In the genomic region with DNA sequence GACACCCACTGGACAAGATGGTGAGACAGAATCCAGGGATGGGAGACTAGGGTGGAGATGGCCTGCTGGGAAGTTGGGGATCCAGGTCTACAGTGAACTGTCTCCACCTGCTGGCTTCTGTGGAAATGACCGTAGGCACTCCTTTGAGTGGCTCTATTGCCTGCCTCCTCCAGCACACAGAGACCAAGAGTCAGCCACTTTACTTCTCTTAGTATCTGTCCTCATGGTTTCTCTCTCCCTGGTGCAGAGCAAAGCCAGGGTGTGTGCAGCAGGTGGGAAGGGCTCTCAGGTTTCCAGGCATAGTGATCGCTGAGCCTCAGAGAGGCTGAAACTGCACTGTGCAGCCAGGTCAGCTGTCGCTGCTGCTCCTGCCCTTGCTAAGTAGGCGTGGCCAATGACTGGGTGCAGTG, we compare ENCODE assay signal across 10 mouse cellular contexts. TPM values are rescaled to one million over a fixed set of nuclear protein-coding genes. Genes with fewer than 3 reads are reported as not detected.
DNase-seq lines count a peak whose midpoint lies in the region; ATAC-seq and TF ChIP-seq lines count a peak whose summit lies in the region.
"Had no signal": no experiment of that assay in that cellular context is flagged by ENCODE, and none has a peak within 500 bp of the region (broad histone marks: within the 10 kb centered on the region; RNA-seq: fewer than 3 reads in every experiment).

No protein-coding gene starts in this region.

- ATAC-seq in cerebellum, adult (ENCODE audit: insufficient number of reproducible peaks, low FRiP score, low TSS enrichment) = no peak
- ATAC-seq in neural tube, embryonic 15.5 days (ENCODE audit: low FRiP score) = no peak
- no peak for ATAC-seq in intestine, embryonic 14.5 days (replicated peaks; ENCODE audit: low FRiP score, low TSS enrichment, low read depth)
- peak; percentile 49; the same call in 1 of the 2 replicates for ATAC-seq in liver, postnatal 0 days
- ATAC-seq: Patski had no signal

- TF ChIP-seq EP300 in liver, postnatal 0 days (IDR thresholded peaks at IDR 0.05; ENCODE audit: low read depth) = no peak

- H3K27me3 ChIP-seq in neural tube, embryonic 15.5 days (replicated peaks) = no peaks in the 10 kb centered on the region
- no peaks in the 10 kb centered on the region for H3K27me3 ChIP-seq in intestine, embryonic 14.5 days (replicated peaks; ENCODE audit: control insufficient read depth, insufficient read depth, low read length)
- H3K27me3 ChIP-seq in liver, postnatal 0 days (ENCODE audit: insufficient read depth, low read length) = no peaks in the 10 kb centered on the region
- H3K27me3 ChIP-seq: hindbrain, embryonic 15.5 days; Patski had no signal

- TF ChIP-seq CTCF in liver, postnatal 0 days (IDR thresholded peaks at IDR 0.05; ENCODE audit: low read depth) = peak; percentile 72

- no peaks in the 10 kb centered on the region for H3K9me3 ChIP-seq in neural tube, embryonic 15.5 days (replicated peaks)
- no peaks in the 10 kb centered on the region for H3K9me3 ChIP-seq in intestine, embryonic 14.5 days (ENCODE audit: control insufficient read depth, low read length)
- no peaks in the 10 kb centered on the region for H3K9me3 ChIP-seq in liver, postnatal 0 days (ENCODE audit: low read length)
- H3K9me3 ChIP-seq: hindbrain, embryonic 15.5 days had no signal

- H3K9ac ChIP-seq in neural tube, embryonic 15.5 days (replicated peaks) = no peak overlapping the region
- H3K9ac ChIP-seq in intestine, embryonic 14.5 days (ENCODE audit: low read length) = no peak overlapping the region
- H3K9ac ChIP-seq in liver, postnatal 0 days (replicated peaks) = no peak overlapping the region
- H3K9ac ChIP-seq: hindbrain, embryonic 15.5 days had no signal

- H3K27ac ChIP-seq in neural tube, embryonic 15.5 days (replicated peaks) = no peak overlapping the region
- no peak overlapping the region for H3K27ac ChIP-seq in intestine, embryonic 14.5 days (ENCODE audit: low read depth)
- H3K27ac ChIP-seq in liver, postnatal 0 days (ENCODE audit: low read depth) = no peak overlapping the region
- H3K27ac ChIP-seq: hindbrain, embryonic 15.5 days had no signal

- WGBS in neural tube, embryonic 15.5 days = 86% methylated on average over 4 of the region's 4 CpGs
- 77% methylated on average over 4 of the region's 4 CpGs for WGBS in intestine, embryonic 14.5 days
- 74% methylated on average over 4 of the region's 4 CpGs for WGBS in liver, postnatal 0 days (ENCODE audit: insufficient replicate concordance)

- no peak overlapping the region for H3K4me2 ChIP-seq in neural tube, embryonic 15.5 days
- H3K4me2 ChIP-seq in intestine, embryonic 14.5 days (ENCODE audit: low read length) = no peak overlapping the region
- H3K4me2 ChIP-seq in liver, postnatal 0 days (ENCODE audit: low read depth, low read length) = no peak overlapping the region
- H3K4me2 ChIP-seq: hindbrain, embryonic 15.5 days had no signal

- H3K36me3 ChIP-seq in neural tube, embryonic 15.5 days = peaks cover 47% of the 10 kb centered on the region
- H3K36me3 ChIP-seq in intestine, embryonic 14.5 days (ENCODE audit: control insufficient read depth, insufficient read depth, low read length) = peaks cover 35% of the 10 kb centered on the region
- H3K36me3 ChIP-seq in liver, postnatal 0 days (replicated peaks; ENCODE audit: insufficient read depth, low read length) = peaks cover 23% of the 10 kb centered on the region

- peaks cover 6% of the 10 kb centered on the region; the same call in 1 of the 2 replicates for H3K4me1 ChIP-seq in neural tube, embryonic 15.5 days
- peaks cover under 1% of the 10 kb centered on the region; the same call in 1 of the 2 replicates for H3K4me1 ChIP-seq in intestine, embryonic 14.5 days (replicated peaks; ENCODE audit: control insufficient read depth, insufficient read depth, low read length)
- H3K4me1 ChIP-seq in liver, postnatal 0 days (ENCODE audit: insufficient read depth) = peaks cover under 1% of the 10 kb centered on the region; the same call in 1 of the 2 replicates

- peak; percentile 50 to 59 for DNase-seq in cerebellum, adult 18-20 months
- peak; percentile 37 for DNase-seq in neural tube, embryonic 10.5 days (ENCODE audit: extremely low spot score, low spot score)
- peak; percentile 69 to 74 for DNase-seq in cerebellum, postnatal 10 days
- DNase-seq in intestine, embryonic 14.5 days (ENCODE audit: low spot score) = peak; percentile 73
- peak; percentile 51 for DNase-seq in liver, postnatal 0 days
- peak; percentile 68 for DNase-seq in testis, postnatal 10 days (ENCODE audit: low spot score)

- H3K4me3 ChIP-seq in neural tube, embryonic 15.5 days (replicated peaks) = no peak overlapping the region
- no peak overlapping the region for H3K4me3 ChIP-seq in intestine, embryonic 14.5 days (ENCODE audit: low read depth, low read length)
- H3K4me3 ChIP-seq in liver, postnatal 0 days (ENCODE audit: low read depth, low read length) = no peak overlapping the region
- H3K4me3 ChIP-seq: hindbrain, embryonic 15.5 days had no signal

RNA-seq across cellular contexts. Expression of gene L3mbtl2, which starts 6.5 kb away (rescaled TPM):
- 28.0 and 28.8 TPM in 2 replicates for polyA plus RNA-seq in neural tube, embryonic 15.5 days (2015; fragmentation: Nextera tagmentation; extraction: Ambion mirVana)
- 23.4 and 24.5 TPM in 2 replicates for polyA plus RNA-seq in intestine, embryonic 14.5 days (2014; fragmentation: Nextera tagmentation; extraction: Ambion mirVana)
- polyA plus RNA-seq in liver, postnatal 0 days (2015; fragmentation: Nextera tagmentation; extraction: Ambion mirVana) = 7.3 and 8.2 TPM in 2 replicates

RNA-seq across cellular contexts. Expression of gene Chadl, which starts 26.9 kb away (rescaled TPM):
- polyA plus RNA-seq in neural tube, embryonic 15.5 days (2015; fragmentation: Nextera tagmentation; extraction: Ambion mirVana) = 31.7 and 34.9 TPM in 2 replicates
- 4.7 and 5.1 TPM in 2 replicates for polyA plus RNA-seq in intestine, embryonic 14.5 days (2014; fragmentation: Nextera tagmentation; extraction: Ambion mirVana)
- polyA plus RNA-seq in liver, postnatal 0 days (2015; fragmentation: Nextera tagmentation; extraction: Ambion mirVana) = 0.99 and 1.4 TPM in 2 replicates
